Mouse (Mus musculus): ENCODE data around the gene Psmg3. TPM values are rescaled to one million over a fixed set of nuclear protein-coding genes. Genes with fewer than 3 reads are reported as not detected.

The Psmg3 gene
- polyA plus RNA-seq, 1 experiment from 2014 or later: 81.9 TPM

GRCm38 (mm10) chr5:139799801-139800590, 26.7 kb downstream of the Psmg3 start:
- no peak overlapping the region for H3K4me3 ChIP-seq (replicated peaks)
- no peak overlapping the region for H3K4me2 ChIP-seq (replicated peaks)
- no peak overlapping the region for H3K9ac ChIP-seq (replicated peaks)
- no peak for ATAC-seq
- H3K27ac ChIP-seq: no peak overlapping the region
- H3K4me1 ChIP-seq (replicated peaks): peaks cover 62% of the 10 kb centered on the region
- peaks cover 9% of the 10 kb centered on the region; the same call in 1 of the 2 replicates for H3K27me3 ChIP-seq
- no peaks in the 10 kb centered on the region for H3K9me3 ChIP-seq
- WGBS: 91% methylated on average over 33 of the region's 33 CpGs
- H3K36me3 ChIP-seq: peaks cover 27% of the 10 kb centered on the region

- H3K27ac ChIP-seq: peak overlapping the region; percentile 97
- no peak for ATAC-seq
- peak overlapping the region; percentile 73 for H3K4me2 ChIP-seq (replicated peaks)
Observed at GRCm38 (mm10) chr5:139799041-139799440, 27.6 kb downstream of the Psmg3 start.

GRCm38 (mm10) chr5:139798168-139798900, 28.4 kb downstream of the Psmg3 start:
- Histone ChIP-seq H3K9me3 (no peaks in the 10 kb centered on the region), H3K9ac (replicated peaks) (peak overlapping the region; percentile 67), H3K4me3 (replicated peaks) (peak overlapping the region; percentile 42), H3K4me2 (replicated peaks) (peak overlapping the region; percentile 73), H3K27ac (peak overlapping the region; percentile 97), H3K36me3 (peaks cover 27% of the 10 kb centered on the region), H3K27me3 (peaks cover 11% of the 10 kb centered on the region; the same call in 1 of the 2 replicates), H3K4me1 (replicated peaks) (peaks cover 51% of the 10 kb centered on the region)
- WGBS: 38% methylated on average over 11 of the region's 12 CpGs
- ATAC-seq: peak; percentile 61

More at GRCm38 (mm10) chr5:139799041-139799440, 27.6 kb downstream of the Psmg3 start:
- H3K4me3 ChIP-seq (replicated peaks): no peak overlapping the region
- 0 out of 2 replicates have a peak overlapping the region, but pooled peaks have one; percentile 19 for H3K9ac ChIP-seq (replicated peaks)
- peaks cover 10% of the 10 kb centered on the region; the same call in 1 of the 2 replicates for H3K27me3 ChIP-seq
- H3K4me1 ChIP-seq (replicated peaks): peaks cover 57% of the 10 kb centered on the region
- 92% methylated on average over 9 of the region's 9 CpGs for WGBS
- H3K9me3 ChIP-seq: no peaks in the 10 kb centered on the region
- H3K36me3 ChIP-seq: peaks cover 27% of the 10 kb centered on the region

GRCm38 (mm10) chr5:139797473-139798167, 29.1 kb downstream of the Psmg3 start:
- H3K4me1 ChIP-seq (replicated peaks): peaks cover 54% of the 10 kb centered on the region

GRCm38 (mm10) chr5:139796900-139797299, 29.8 kb downstream of the Psmg3 start:
- Histone ChIP-seq H3K4me1 (replicated peaks) (peaks cover 61% of the 10 kb centered on the region), H3K36me3 (peaks cover 24% of the 10 kb centered on the region), H3K9me3 (no peaks in the 10 kb centered on the region), H3K4me3 (replicated peaks) (peak overlapping the region; percentile 4; the same call in 1 of the 2 replicates), H3K27me3 (peaks cover 21% of the 10 kb centered on the region), H3K9ac (replicated peaks) (peak overlapping the region; percentile 51; the same call in 1 of the 2 replicates), H3K27ac (peak overlapping the region; percentile 97), H3K4me2 (replicated peaks) (peak overlapping the region; percentile 73)
- 24% methylated on average over 13 of the region's 13 CpGs for WGBS
- peak; percentile 21 for ATAC-seq

More at GRCm38 (mm10) chr5:139797473-139798167, 29.1 kb downstream of the Psmg3 start:
- ATAC-seq: peak; percentile 91
- Histone ChIP-seq H3K36me3 (peaks cover 27% of the 10 kb centered on the region), H3K9ac (replicated peaks) (peak overlapping the region; percentile 67), H3K4me3 (replicated peaks) (peak overlapping the region; percentile 42), H3K27me3 (peaks cover 18% of the 10 kb centered on the region), H3K9me3 (no peaks in the 10 kb centered on the region), H3K27ac (peak overlapping the region; percentile 97), H3K4me2 (replicated peaks) (peak overlapping the region; percentile 73)
- WGBS: 16% methylated on average over 11 of the region's 11 CpGs

GRCm38 (mm10) chr5:139796001-139796620, 30.6 kb downstream of the Psmg3 start:
- H3K4me3 ChIP-seq (replicated peaks): no peak overlapping the region
- H3K9ac ChIP-seq (replicated peaks): no peak overlapping the region
- ATAC-seq: no peak
- no peaks in the 10 kb centered on the region for H3K9me3 ChIP-seq
- WGBS: 80% methylated on average over 9 of the region's 9 CpGs
- H3K27ac ChIP-seq: 0 out of 2 replicates have a peak overlapping the region, but pooled peaks have one; percentile 97
- H3K4me1 ChIP-seq (replicated peaks): peaks cover 66% of the 10 kb centered on the region
- H3K27me3 ChIP-seq: peaks cover 21% of the 10 kb centered on the region
- peaks cover 18% of the 10 kb centered on the region for H3K36me3 ChIP-seq
- no peak overlapping the region; the same call in 1 of the 2 replicates for H3K4me2 ChIP-seq (replicated peaks)

- no peaks in the 10 kb centered on the region for H3K9me3 ChIP-seq
- H3K4me2 ChIP-seq (replicated peaks): no peak overlapping the region
- H3K9ac ChIP-seq (replicated peaks): 0 out of 2 replicates have a peak overlapping the region, but pooled peaks have one; percentile 39
- WGBS: 72% methylated on average over 10 of the region's 10 CpGs
- H3K4me1 ChIP-seq (replicated peaks): peaks cover 68% of the 10 kb centered on the region
- ATAC-seq: no peak
- no peak overlapping the region for H3K4me3 ChIP-seq (replicated peaks)
- peaks cover 21% of the 10 kb centered on the region for H3K27me3 ChIP-seq
- peaks cover 6% of the 10 kb centered on the region for H3K36me3 ChIP-seq
- H3K27ac ChIP-seq: no peak overlapping the region
Observed at GRCm38 (mm10) chr5:139794938-139795337, 31.7 kb downstream of the Psmg3 start.

GRCm38 (mm10) chr5:139794137-139794536, 32.5 kb downstream of the Psmg3 start:
- Histone ChIP-seq H3K9me3 (no peaks in the 10 kb centered on the region), H3K27ac (no peak overlapping the region), H3K4me3 (replicated peaks) (no peak overlapping the region), H3K36me3 (no peaks in the 10 kb centered on the region), H3K4me2 (replicated peaks) (no peak overlapping the region), H3K4me1 (replicated peaks) (peaks cover 62% of the 10 kb centered on the region), H3K9ac (replicated peaks) (no peak overlapping the region), H3K27me3 (peaks cover 25% of the 10 kb centered on the region)
- WGBS: 92% methylated on average over 5 of the region's 5 CpGs
- no peak for ATAC-seq

GRCm38 (mm10) chr5:139793338-139794089, 33.2 kb downstream of the Psmg3 start:
- H3K4me2 ChIP-seq (replicated peaks): peak overlapping the region; percentile 5; the same call in 1 of the 2 replicates
- ATAC-seq: no peak

GRCm38 (mm10) chr5:139792966-139793337, 33.7 kb downstream of the Psmg3 start:
- Histone ChIP-seq H3K27me3 (peaks cover 25% of the 10 kb centered on the region), H3K4me3 (replicated peaks) (no peak overlapping the region), H3K4me2 (replicated peaks) (no peak overlapping the region; the same call in 1 of the 2 replicates), H3K4me1 (replicated peaks) (peaks cover 50% of the 10 kb centered on the region), H3K9ac (replicated peaks) (0 out of 2 replicates have a peak overlapping the region, but pooled peaks have one; percentile 6), H3K36me3 (no peaks in the 10 kb centered on the region), H3K27ac (no peak overlapping the region), H3K9me3 (no peaks in the 10 kb centered on the region)
- 64% methylated on average over 3 of the region's 3 CpGs for WGBS
- no peak for ATAC-seq

More at GRCm38 (mm10) chr5:139793338-139794089, 33.2 kb downstream of the Psmg3 start:
- no peak overlapping the region for H3K4me3 ChIP-seq (replicated peaks)
- H3K4me1 ChIP-seq (replicated peaks): peaks cover 56% of the 10 kb centered on the region
- H3K27me3 ChIP-seq: peaks cover 25% of the 10 kb centered on the region
- no peak overlapping the region for H3K27ac ChIP-seq
- WGBS: 74% methylated on average over 11 of the region's 11 CpGs
- 0 out of 2 replicates have a peak overlapping the region, but pooled peaks have one; percentile 6 for H3K9ac ChIP-seq (replicated peaks)
- H3K36me3 ChIP-seq: no peaks in the 10 kb centered on the region
- H3K9me3 ChIP-seq: no peaks in the 10 kb centered on the region
